Mouse (Mus musculus) megakaryocyte, embryonic 14.5 days (primary cell): ENCODE measurements at regions not wholly inside any gene's neighbourhood (a gene's known extent, or its start where the extent isn't known, plus 50 kb on each side); places are given as distances from the start of the nearest gene placed in this dataset.

Experiments
- FLI1 ChIP-seq: IDR thresholded peaks from 2 replicates; pipeline ENCODE4 v1.6.1; 2012; ENCODE audit warnings: low read length, inconsistent platforms, mixed read lengths
- GATA1 ChIP-seq: IDR thresholded peaks from 3 replicates; pipeline ENCODE4 v1.6.1; 2012; ENCODE audit warnings: mixed read lengths, low read length, inconsistent platforms, borderline replicate concordance

- TF ChIP-seq GATA1 (no peak), FLI1 (no peak)
Observed at GRCm38 (mm10) chr11:51911481-51911880, 54.0 kb upstream of the Jade2 start.
